Mouse (Mus musculus) thymus, postnatal 14 days (tissue): Measurements from ENCODE around the gene Coro1b.

Experiments
- DNase-seq: peaks from one replicate; pipeline ENCODE4 v3.0.0; 2021

Gene Coro1b

DNA sequence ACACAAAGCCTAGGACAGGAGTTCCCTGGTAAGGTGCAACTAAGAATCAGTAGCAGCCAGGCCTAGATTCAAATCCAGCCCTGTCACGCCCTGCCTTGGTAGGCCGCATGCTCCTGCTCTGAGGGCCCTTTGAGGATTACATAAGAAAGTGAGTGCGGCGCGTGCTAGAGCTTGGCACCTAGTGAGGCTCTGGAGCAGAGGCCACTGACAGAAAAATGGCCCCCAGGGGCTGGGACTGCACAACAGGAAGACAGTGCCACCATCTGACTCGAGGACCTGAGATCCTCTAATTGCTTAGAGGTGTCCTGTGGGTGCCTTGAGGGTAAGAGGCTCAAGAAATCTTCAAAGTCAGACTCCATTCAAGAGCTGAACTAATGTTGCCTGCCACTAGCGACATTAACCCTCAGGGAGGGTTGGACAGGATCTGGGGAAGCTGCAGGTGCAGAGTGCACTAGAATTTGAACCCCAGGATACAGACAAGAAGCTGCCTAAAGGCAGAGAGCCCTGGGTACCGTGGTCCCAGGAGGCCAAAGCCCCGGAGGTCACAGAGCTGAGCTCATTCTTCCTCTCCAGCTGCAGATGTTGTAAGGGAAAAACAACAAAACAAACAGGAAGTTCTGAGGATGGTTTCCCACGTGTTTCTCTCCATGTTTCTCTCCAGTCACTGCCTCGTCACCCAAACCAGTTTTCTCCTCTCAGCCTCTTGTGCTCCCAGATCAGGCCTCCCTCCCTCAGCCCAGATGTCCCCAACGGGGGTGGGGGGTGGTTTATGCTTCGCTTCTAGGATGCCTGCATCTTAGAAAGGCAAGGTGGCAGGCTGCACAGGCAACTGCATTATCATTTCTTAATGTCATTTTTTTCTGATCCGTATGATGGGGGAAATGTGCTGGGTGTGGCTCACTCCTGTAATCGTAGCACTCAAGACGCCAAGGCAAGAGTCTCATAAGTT is 3.6 kb upstream of the Coro1b start:
- DNase-seq, result peak; percentile 52

- no peak for DNase-seq
These were observed 2.5 kb upstream of the Coro1b start for GRCm38 (mm10) chr19:4145936-4146335.

DNA sequence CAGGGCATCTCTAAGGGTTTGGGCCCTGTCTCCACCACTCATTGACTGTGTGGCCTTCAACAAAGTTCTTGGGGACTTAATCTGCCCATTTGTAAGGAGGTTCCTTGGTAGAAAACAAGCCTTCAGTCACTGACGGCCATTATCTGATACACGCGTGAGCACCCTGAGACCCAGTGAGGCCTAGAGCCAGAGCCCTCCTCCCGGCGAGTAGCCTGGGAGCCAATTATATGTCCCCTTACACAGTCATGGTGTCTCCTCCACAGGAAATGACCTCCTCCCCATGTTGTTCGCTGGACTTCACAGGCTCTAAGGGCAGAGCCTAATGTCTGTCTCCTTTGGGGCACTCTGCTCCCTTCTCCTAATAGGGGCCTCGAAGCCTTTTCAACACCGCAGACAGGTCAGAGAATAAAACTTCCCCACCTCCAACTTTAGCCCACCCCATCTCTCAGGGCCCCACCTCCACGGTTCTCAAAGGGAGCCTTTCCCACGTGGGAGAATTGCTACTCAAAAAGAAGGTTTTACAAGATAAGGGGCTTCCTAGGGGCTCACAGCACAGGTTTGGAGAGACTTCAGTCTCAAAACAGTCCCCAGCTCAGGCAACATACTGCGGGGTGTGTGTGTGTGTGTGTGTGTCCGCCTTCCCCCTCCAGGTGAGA is 1.9 kb upstream of the Coro1b start:
- DNase-seq, result no peak

- DNase-seq, result no peak
These were observed 1.4 kb upstream of the Coro1b start for GRCm38 (mm10) chr19:4147022-4147405.

- DNase-seq, result no peak
These were observed 483 bp upstream of the Coro1b start for GRCm38 (mm10) chr19:4147782-4148490.

GRCm38 (mm10) chr19:4148819-4149218 is 400 bp downstream of the Coro1b start:
- peak; percentile 50 for DNase-seq

DNA sequence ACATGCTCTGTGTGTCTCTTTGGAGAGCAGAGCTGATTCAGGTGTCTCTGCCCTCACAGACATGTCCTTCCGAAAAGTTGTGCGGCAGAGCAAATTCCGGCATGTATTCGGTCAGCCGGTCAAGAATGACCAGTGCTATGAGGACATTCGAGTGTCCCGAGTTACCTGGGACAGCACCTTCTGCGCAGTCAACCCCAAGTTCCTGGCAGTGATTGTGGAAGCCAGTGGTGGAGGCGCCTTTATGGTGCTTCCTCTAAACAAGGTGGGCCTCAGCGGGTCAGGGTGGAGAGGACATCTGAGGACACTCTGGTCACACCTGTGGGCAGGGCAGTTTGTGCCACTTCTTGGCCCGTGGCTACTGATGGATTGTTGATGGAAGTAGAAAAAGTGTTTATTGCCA is 864 bp downstream of the Coro1b start:
- DNase-seq, result peak; percentile 19

DNA sequence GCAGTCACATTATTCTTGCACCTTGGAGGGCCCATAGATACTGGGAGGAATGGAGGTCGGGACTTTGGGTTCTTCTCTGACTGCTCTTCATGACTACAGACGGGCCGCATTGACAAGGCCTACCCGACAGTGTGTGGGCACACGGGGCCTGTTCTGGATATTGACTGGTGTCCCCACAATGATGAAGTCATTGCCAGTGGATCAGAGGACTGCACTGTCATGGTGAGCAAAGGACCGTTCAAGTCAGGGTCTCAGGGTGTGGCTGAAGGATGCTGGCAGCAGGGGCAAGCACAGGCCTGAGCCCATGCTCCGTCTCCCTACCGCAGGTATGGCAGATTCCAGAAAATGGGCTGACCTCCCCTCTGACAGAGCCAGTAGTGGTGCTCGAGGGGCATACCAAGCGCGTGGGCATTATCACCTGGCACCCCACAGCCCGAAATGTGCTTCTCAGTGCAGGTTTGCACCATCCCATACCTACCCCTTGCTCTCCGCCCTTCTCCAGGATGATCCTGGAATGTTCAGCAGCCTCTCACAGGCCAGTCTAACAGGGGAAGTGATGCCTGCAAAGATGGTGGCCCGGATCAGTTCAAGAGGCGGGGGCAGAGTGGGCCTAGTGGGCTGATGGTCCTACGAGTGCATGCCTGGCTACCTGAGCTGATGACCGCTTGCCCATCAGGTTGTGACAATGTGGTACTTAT is 1.5 kb downstream of the Coro1b start:
- no peak for DNase-seq

GRCm38 (mm10) chr19:4150567-4151487 is 2.4 kb downstream of the Coro1b start:
- no peak for DNase-seq

DNA sequence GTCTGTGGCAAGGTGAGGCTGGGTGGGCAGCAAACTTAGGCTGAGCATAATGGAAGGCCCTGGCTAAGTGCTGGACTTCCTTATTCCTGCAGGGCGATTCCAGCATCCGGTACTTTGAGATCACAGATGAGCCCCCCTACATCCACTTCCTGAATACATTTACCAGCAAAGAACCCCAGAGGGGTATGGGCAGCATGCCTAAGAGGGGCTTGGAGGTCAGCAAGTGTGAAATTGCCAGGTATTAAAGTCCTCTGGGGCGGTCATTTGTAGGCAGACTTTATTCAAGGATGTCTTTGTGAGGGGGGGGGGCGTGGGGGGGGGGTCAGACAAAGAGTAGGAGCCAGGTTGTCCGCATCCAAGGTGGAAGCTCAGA is 3.1 kb downstream of the Coro1b start:
- no peak for DNase-seq

GRCm38 (mm10) chr19:4151898-4152297 is 3.5 kb downstream of the Coro1b start:
- DNase-seq, result no peak

DNA sequence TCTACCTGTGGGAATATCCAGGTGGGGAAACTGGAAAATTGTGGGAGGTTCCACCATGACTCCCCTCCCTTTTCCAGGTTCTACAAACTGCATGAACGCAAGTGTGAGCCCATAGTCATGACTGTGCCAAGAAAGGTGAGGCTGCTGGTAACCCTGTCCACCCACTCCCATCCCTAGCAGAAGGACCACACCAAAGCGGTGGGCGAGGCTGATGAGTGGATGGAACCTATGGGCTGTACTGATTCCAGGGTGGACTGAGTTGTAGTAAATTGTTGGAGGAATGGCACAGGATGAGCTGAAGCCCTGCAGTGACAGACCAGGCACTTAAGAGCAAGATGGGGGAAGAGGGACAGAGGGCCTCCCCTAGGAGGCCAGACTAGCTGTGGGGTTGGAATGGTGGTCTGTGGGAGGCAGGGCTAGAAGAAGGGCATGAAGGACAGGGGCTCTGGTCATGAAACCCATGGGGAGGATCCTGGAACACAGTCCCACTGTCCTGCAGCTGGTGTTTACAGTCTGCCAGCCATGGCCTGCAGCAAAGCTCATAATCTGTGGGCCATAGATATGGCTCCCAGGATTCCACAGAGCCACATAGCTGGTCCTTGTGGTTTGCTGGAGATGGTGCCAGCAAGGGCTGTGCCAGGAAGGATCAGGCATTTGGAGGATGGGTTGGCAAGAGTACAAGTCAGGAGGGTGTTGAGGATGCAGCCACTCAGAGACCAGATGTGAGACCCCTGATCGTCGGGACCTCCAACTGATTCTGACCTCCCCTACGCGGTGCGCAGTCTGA is 4.2 kb downstream of the Coro1b start:
- no peak for DNase-seq

- DNase-seq, result no peak
These were observed 4.8 kb downstream of the Coro1b start, which contains the start of gene Ptprcap for GRCm38 (mm10) chr19:4153232-4153654. Ptprcap (plus strand) TSS chr19:4153604.

DNA sequence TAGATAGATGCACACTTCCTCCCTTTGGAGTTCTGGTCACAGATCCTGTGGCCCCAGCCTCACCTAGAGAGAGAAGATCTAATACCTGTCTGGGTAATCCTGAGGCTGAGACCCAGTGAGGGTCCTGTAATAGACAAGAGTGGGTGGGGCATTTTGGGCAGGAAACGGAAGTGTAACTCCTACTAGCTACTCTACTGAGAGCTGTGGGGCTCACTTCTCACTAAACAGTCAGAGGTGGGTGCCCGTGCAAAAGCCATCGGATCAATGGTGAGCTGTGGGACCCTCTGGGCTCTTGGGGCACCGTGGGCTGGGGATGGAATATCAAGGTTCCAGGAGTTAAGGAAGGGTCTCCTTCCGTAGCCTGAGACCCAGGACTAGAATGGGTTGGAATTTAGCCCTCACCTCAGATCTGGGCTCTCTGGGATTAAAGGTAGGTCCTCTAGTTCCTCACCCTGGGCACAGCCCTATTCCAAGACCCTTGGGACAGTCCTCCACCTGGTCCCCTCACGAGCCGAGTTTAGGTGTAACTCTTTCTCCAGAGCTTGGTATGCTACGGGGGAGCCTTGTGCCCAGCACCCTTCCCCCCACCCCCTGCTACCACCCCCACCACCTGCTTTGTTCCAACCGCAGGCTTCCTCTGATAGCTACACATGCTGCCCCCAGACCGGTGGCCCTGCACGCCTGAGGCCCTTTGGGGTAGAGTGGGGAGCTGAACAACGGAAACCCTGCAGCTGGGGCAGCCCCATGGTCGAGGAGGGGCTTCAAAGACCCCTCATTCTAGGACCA is 6.2 kb downstream of the Coro1b start:
- DNase-seq, result peak; percentile 89

- peak; percentile 56 for DNase-seq
These were observed 7.0 kb downstream of the Coro1b start for GRCm38 (mm10) chr19:4155223-4156072.

- DNase-seq, result no peak
These were observed 7.7 kb downstream of the Coro1b start for GRCm38 (mm10) chr19:4156073-4156579.

DNA sequence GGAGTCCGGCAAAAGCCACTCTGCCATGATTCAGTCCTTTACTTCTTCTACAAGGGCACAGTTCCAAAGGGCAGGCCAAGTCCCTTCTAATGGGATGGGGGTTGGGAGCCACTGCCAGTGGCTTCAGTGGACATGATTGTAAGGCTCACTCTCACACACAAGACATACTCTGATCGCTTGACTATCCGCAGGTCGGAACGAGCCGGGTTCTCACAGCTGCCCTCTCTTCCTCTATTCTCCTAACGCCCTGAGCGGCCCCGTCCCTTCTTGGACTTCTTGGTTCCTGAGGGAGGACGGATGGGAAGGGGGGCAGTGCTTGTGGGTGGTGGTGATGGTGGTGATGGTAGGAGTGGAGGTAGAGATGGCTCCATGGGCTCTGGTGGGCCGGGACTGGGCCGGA is 8.4 kb downstream of the Coro1b start:
- DNase-seq, result no peak

GRCm38 (mm10) chr19:4159049-4159448 is 10.6 kb downstream of the Coro1b start:
- DNase-seq, result no peak
